Mouse (Mus musculus) kidney, adult 2 months (tissue): ENCODE data around the gene Vasn. TPM values are rescaled to one million over a fixed set of nuclear protein-coding genes. Genes with fewer than 3 reads are reported as not detected.

Source experiments
- DNase-seq: peaks from one replicate; pipeline ENCODE4 v3.0.0; 2021
- H3K27ac ChIP-seq: fragments of 200-500 bp; 2 replicates; pipeline ENCODE4 v1.5.1; 2012; ENCODE audit warnings: low read depth, low read length, control low read depth, inconsistent platforms; ENCODE audit not compliant: insufficient read depth
- H3K27me3 ChIP-seq: fragments of 200-500 bp; replicated peaks from 2 replicates; pipeline ENCODE4 v1.6.1; 2012; ENCODE audit warnings: mild to moderate bottlenecking, moderate library complexity, low read length, inconsistent platforms; ENCODE audit not compliant: control insufficient read depth, insufficient read depth
- H3K36me3 ChIP-seq: fragments of 200-500 bp; 2 replicates; pipeline ENCODE4 v1.6.1; 2012; ENCODE audit warnings: mild to moderate bottlenecking, moderate library complexity, low read length, inconsistent platforms; ENCODE audit not compliant: control insufficient read depth, insufficient read depth
- H3K4me1 ChIP-seq: fragments of 200-500 bp; 2 replicates; pipeline ENCODE4 v1.6.1; 2011; ENCODE audit warnings: low read length; ENCODE audit not compliant: control insufficient read depth, insufficient read depth
- H3K4me3 ChIP-seq: fragments of 200-500 bp; 2 replicates; pipeline ENCODE4 v1.5.1; 2011; ENCODE audit warnings: mild to moderate bottlenecking, low read depth, low read length, control low read depth; ENCODE audit not compliant: insufficient read depth
- CTCF ChIP-seq: fragments of 200-500 bp; conservative IDR thresholded peaks from 2 replicates; pipeline ENCODE4 v1.5.1; 2011; ENCODE audit warnings: low read depth, mild to moderate bottlenecking, control low read depth, low read length, moderate library complexity, mixed read lengths; ENCODE audit not compliant: insufficient read depth, insufficient read length
- POLR2A ChIP-seq: fragments of 200-500 bp; IDR thresholded peaks from one replicate; pipeline ENCODE4 v1.6.1; 2011; ENCODE audit warnings: low read depth, low read length, control low read depth
- WGBS: fragments of 180-500 bp; shearing (Covaris S2); methylation state at CpG from one replicate; pipeline ENCODE4 v1.1.7; 2018; 5-methylcytosine and 5-hydroxymethylcytosine counted together
- polyA plus RNA-seq: library from polyadenylated mRNA; depleted of rRNA; stranded (reverse); fragments of >200 nt; gene quantifications from 2 replicates; pipeline ENCODE4 v1.2.3, GENCODE M21; 2012

Gene Vasn
- polyA plus RNA-seq, 1 experiment: 34.6 TPM

- Histone ChIP-seq H3K27me3 (no peaks in the 10 kb centered on the region), H3K4me1 (peaks cover 78% of the 10 kb centered on the region), H3K27ac (peak overlapping the region; percentile 94), H3K36me3 (no peaks in the 10 kb centered on the region), H3K4me3 (peak overlapping the region; percentile 17; the same call in 1 of the 2 replicates)
- 14% methylated on average over 3 of the region's 3 CpGs for WGBS
- TF ChIP-seq POLR2A (peak; percentile 94), CTCF (no peak)
- DNase-seq: peak; percentile 96
Observed at GRCm38 (mm10) chr16:4602189-4602588, 37.6 kb upstream of the Vasn start.

- no peak for TF ChIP-seq POLR2A
- TF ChIP-seq CTCF: no peak
- DNase-seq: peak; percentile 91
- 13% methylated on average over 7 of the region's 7 CpGs for WGBS
- Histone ChIP-seq H3K27me3 (no peaks in the 10 kb centered on the region), H3K4me3 (no peak overlapping the region), H3K27ac (peak overlapping the region; percentile 94), H3K4me1 (peaks cover 78% of the 10 kb centered on the region), H3K36me3 (no peaks in the 10 kb centered on the region)
Observed at GRCm38 (mm10) chr16:4602766-4603452, 36.8 kb upstream of the Vasn start.

GRCm38 (mm10) chr16:4603453-4603837 lies 36.3 kb upstream of the Vasn start:
- peaks cover 75% of the 10 kb centered on the region for H3K4me1 ChIP-seq
- H3K36me3 ChIP-seq: no peaks in the 10 kb centered on the region
- no peak overlapping the region for H3K4me3 ChIP-seq
- H3K27ac ChIP-seq: peak overlapping the region; percentile 94
- no peaks in the 10 kb centered on the region for H3K27me3 ChIP-seq
- no peak for TF ChIP-seq POLR2A
- no peak for TF ChIP-seq CTCF
- DNase-seq: no peak
- 26% methylated on average over 1 of the region's 1 CpGs for WGBS

- 34% methylated on average over 11 of the region's 11 CpGs for WGBS
- DNase-seq: peak; percentile 77
- no peaks in the 10 kb centered on the region; the same call in 1 of the 2 replicates for H3K36me3 ChIP-seq
- no peaks in the 10 kb centered on the region for H3K27me3 ChIP-seq
- TF ChIP-seq CTCF (no peak), POLR2A (no peak)
- H3K27ac ChIP-seq: peak overlapping the region; percentile 94
- no peak overlapping the region for H3K4me3 ChIP-seq
- peaks cover 65% of the 10 kb centered on the region for H3K4me1 ChIP-seq
Observed at GRCm38 (mm10) chr16:4604293-4604837, 35.4 kb upstream of the Vasn start.

GRCm38 (mm10) chr16:4605514-4606131 lies 34.1 kb upstream of the Vasn start:
- Histone ChIP-seq H3K36me3 (no peaks in the 10 kb centered on the region; the same call in 1 of the 2 replicates), H3K4me1 (peaks cover 53% of the 10 kb centered on the region), H3K4me3 (no peak overlapping the region), H3K27me3 (no peaks in the 10 kb centered on the region), H3K27ac (peak overlapping the region; percentile 94)
- 39% methylated on average over 13 of the region's 13 CpGs for whole genome bisulfite sequencing
- DNase-seq: peak; percentile 69
- no peak for TF ChIP-seq POLR2A
- TF ChIP-seq CTCF: no peak

GRCm38 (mm10) chr16:4606431-4607084 lies 33.2 kb upstream of the Vasn start:
- H3K27ac ChIP-seq: peak overlapping the region; percentile 94
- DNase-seq: peak; percentile 85
- no peak overlapping the region for H3K4me3 ChIP-seq
- 1% methylated on average over 5 of the region's 5 CpGs for WGBS
- peaks cover 51% of the 10 kb centered on the region for H3K4me1 ChIP-seq
- no peaks in the 10 kb centered on the region for H3K27me3 ChIP-seq
- H3K36me3 ChIP-seq: no peaks in the 10 kb centered on the region; the same call in 1 of the 2 replicates
- TF ChIP-seq POLR2A (no peak), CTCF (peak; percentile 58)
